Mouse (Mus musculus): ENCODE data around the gene Ldhd. TPM values are rescaled to one million over a fixed set of nuclear protein-coding genes. Genes with fewer than 3 reads are reported as not detected.
"Not testable (repeated sequence)": the region's sequence is repeated elsewhere in the genome, so short reads cannot be mapped to it uniquely, and the experiment has no call there.

Ldhd gene
- polyA plus RNA-seq, 1 experiment: 24.4 TPM

GRCm38 (mm10) chr8:111653524-111653923, 23.4 kb upstream of the Ldhd start:
- 91% methylated on average over 2 of the region's 2 CpGs for WGBS
- DNase-seq: no peak
- no peak overlapping the region for H3K4me3 ChIP-seq (replicated peaks; ENCODE audit: insufficient read depth, low read depth, low read length)
- no peaks in the 10 kb centered on the region for H3K27me3 ChIP-seq (ENCODE audit: control insufficient read depth, insufficient read depth, low read length)
- H3K4me1 ChIP-seq (ENCODE audit: control insufficient read depth, insufficient read depth, low read length): no peaks in the 10 kb centered on the region; the same call in none of the 2 replicates
- no peak overlapping the region for H3K27ac ChIP-seq (ENCODE audit: insufficient read depth, low read length)
- TF ChIP-seq CTCF (IDR thresholded peaks at IDR 0.05; ENCODE audit: borderline replicate concordance, insufficient read depth, low read depth, low read length) (no peak), POLR2A (IDR thresholded peaks at IDR 0.05; ENCODE audit: borderline replicate concordance, insufficient read depth, low read length) (no peak)

- Histone ChIP-seq H3K27ac (ENCODE audit: insufficient read depth, low read length) (no peak overlapping the region), H3K27me3 (ENCODE audit: control insufficient read depth, insufficient read depth, low read length) (no peaks in the 10 kb centered on the region), H3K4me3 (replicated peaks; ENCODE audit: insufficient read depth, low read depth, low read length) (no peak overlapping the region), H3K4me1 (ENCODE audit: control insufficient read depth, insufficient read depth, low read length) (no peaks in the 10 kb centered on the region; the same call in 1 of the 2 replicates)
- DNase-seq: no peak
- TF ChIP-seq CTCF (IDR thresholded peaks at IDR 0.05; ENCODE audit: borderline replicate concordance, insufficient read depth, low read depth, low read length): no peak
- TF ChIP-seq POLR2A (IDR thresholded peaks at IDR 0.05; ENCODE audit: borderline replicate concordance, insufficient read depth, low read length): no peak
- 81% methylated on average over 3 of the region's 3 CpGs for WGBS
Measured at GRCm38 (mm10) chr8:111650651-111651050, 20.5 kb upstream of the Ldhd start.

GRCm38 (mm10) chr8:111648834-111649233, 18.7 kb upstream of the Ldhd start:
- WGBS: 92% methylated on average over 2 of the region's 2 CpGs
- Histone ChIP-seq H3K4me1 (ENCODE audit: control insufficient read depth, insufficient read depth, low read length) (no peaks in the 10 kb centered on the region; the same call in 1 of the 2 replicates), H3K27me3 (ENCODE audit: control insufficient read depth, insufficient read depth, low read length) (no peaks in the 10 kb centered on the region), H3K27ac (ENCODE audit: insufficient read depth, low read length) (no peak overlapping the region), H3K4me3 (replicated peaks; ENCODE audit: insufficient read depth, low read depth, low read length) (no peak overlapping the region)
- DNase-seq: no peak
- TF ChIP-seq CTCF (IDR thresholded peaks at IDR 0.05; ENCODE audit: borderline replicate concordance, insufficient read depth, low read depth, low read length): no peak
- TF ChIP-seq POLR2A (IDR thresholded peaks at IDR 0.05; ENCODE audit: borderline replicate concordance, insufficient read depth, low read length): no peak

GRCm38 (mm10) chr8:111645715-111646114, 15.5 kb upstream of the Ldhd start:
- Histone ChIP-seq H3K4me1 (ENCODE audit: control insufficient read depth, insufficient read depth, low read length) (no peaks in the 10 kb centered on the region), H3K4me3 (replicated peaks; ENCODE audit: insufficient read depth, low read depth, low read length) (no peak overlapping the region), H3K27me3 (ENCODE audit: control insufficient read depth, insufficient read depth, low read length) (no peaks in the 10 kb centered on the region), H3K27ac (ENCODE audit: insufficient read depth, low read length) (no peak overlapping the region)
- WGBS: 98% methylated on average over 8 of the region's 8 CpGs
- TF ChIP-seq CTCF (IDR thresholded peaks at IDR 0.05; ENCODE audit: borderline replicate concordance, insufficient read depth, low read depth, low read length) (no peak), POLR2A (IDR thresholded peaks at IDR 0.05; ENCODE audit: borderline replicate concordance, insufficient read depth, low read length) (no peak)
- DNase-seq: no peak

- H3K27ac ChIP-seq (ENCODE audit: insufficient read depth, low read length); DNase-seq; H3K27me3 ChIP-seq (ENCODE audit: control insufficient read depth, insufficient read depth, low read length); H3K4me1 ChIP-seq (ENCODE audit: control insufficient read depth, insufficient read depth, low read length): not testable (repeated sequence)
- WGBS: 42% methylated on average over 12 of the region's 12 CpGs
- H3K4me3 ChIP-seq (replicated peaks; ENCODE audit: insufficient read depth, low read depth, low read length): peak overlapping the region; percentile 65
Measured at GRCm38 (mm10) chr8:111644286-111645051, 14.3 kb upstream of the Ldhd start.

- DNase-seq: peak; percentile 93 to 94
- H3K27ac ChIP-seq (ENCODE audit: insufficient read depth, low read length): peak within 1 kb of the TSS; percentile 86
- H3K27me3 ChIP-seq (ENCODE audit: control insufficient read depth, insufficient read depth, low read length): no peaks in the 10 kb centered on the region
- TF ChIP-seq POLR2A (IDR thresholded peaks at IDR 0.05; ENCODE audit: borderline replicate concordance, insufficient read depth, low read length) (peak; percentile 64; the same call in 1 of the 2 replicates), CTCF (IDR thresholded peaks at IDR 0.05; ENCODE audit: borderline replicate concordance, insufficient read depth, low read depth, low read length) (no peak)
- peak within 1 kb of the TSS; percentile 65 for H3K4me3 ChIP-seq (replicated peaks; ENCODE audit: insufficient read depth, low read depth, low read length)
- no peaks in the 10 kb centered on the region for H3K4me1 ChIP-seq (ENCODE audit: control insufficient read depth, insufficient read depth, low read length)
- under 1% methylated on average over 74 of the region's 75 CpGs for whole genome bisulfite sequencing
Measured at GRCm38 (mm10) chr8:111643264-111644141, 13.3 kb upstream of the Ldhd start, which contains the start of gene Zfp1. Zfp1 (plus strand) TSS chr8:111643401.

GRCm38 (mm10) chr8:111642939-111643263, 12.7 kb upstream of the Ldhd start:
- TF ChIP-seq POLR2A (IDR thresholded peaks at IDR 0.05; ENCODE audit: borderline replicate concordance, insufficient read depth, low read length) (no peak), CTCF (IDR thresholded peaks at IDR 0.05; ENCODE audit: borderline replicate concordance, insufficient read depth, low read depth, low read length) (no peak)
- H3K27ac ChIP-seq (ENCODE audit: insufficient read depth, low read length): no peak overlapping the region
- no peaks in the 10 kb centered on the region for H3K27me3 ChIP-seq (ENCODE audit: control insufficient read depth, insufficient read depth, low read length)
- no peaks in the 10 kb centered on the region for H3K4me1 ChIP-seq (ENCODE audit: control insufficient read depth, insufficient read depth, low read length)
- DNase-seq: no peak
- peak overlapping the region; percentile 65 for H3K4me3 ChIP-seq (replicated peaks; ENCODE audit: insufficient read depth, low read depth, low read length)
- WGBS: 7% methylated on average over 5 of the region's 5 CpGs
